Mouse (Mus musculus) limb, embryonic 14.5 days (tissue): ENCODE measurements around the gene Olfr1417. TPM values are rescaled to one million over a fixed set of nuclear protein-coding genes. Genes with fewer than 3 reads are reported as not detected.

Experiments used
- ATAC-seq: fragments of 200-750 bp; cut with Nextera tagmentation; 2 replicates; pipeline ENCODE4 v1.8.0; 2017; ENCODE audit warnings: low read depth, moderate number of reproducible peaks, moderate TSS enrichment; ENCODE audit not compliant: low FRiP score
- DNase-seq: peaks from one replicate; pipeline ENCODE4 v3.0.0-alpha.2; 2015; ENCODE audit warnings: low spot score
- H3K27ac ChIP-seq: fragments of 300-500 bp; sonication (generic); replicated peaks from 2 replicates; pipeline ENCODE4 v1.5.1; 2014; ENCODE audit warnings: low read depth, mild to moderate bottlenecking, low read length, moderate library complexity, mixed read lengths
- H3K27me3 ChIP-seq: fragments of 300-500 bp; sonication (generic); 2 replicates; pipeline ENCODE4 v1.6.1; 2014; ENCODE audit warnings: low read length, mixed read lengths; ENCODE audit not compliant: control insufficient read depth, insufficient read depth
- H3K36me3 ChIP-seq: fragments of 300-500 bp; sonication (generic); 2 replicates; pipeline ENCODE4 v1.6.1; 2014; ENCODE audit warnings: mild to moderate bottlenecking, low read length, moderate library complexity, mixed read lengths; ENCODE audit not compliant: control insufficient read depth, insufficient read depth
- H3K4me1 ChIP-seq: fragments of 300-500 bp; sonication (generic); 2 replicates; pipeline ENCODE4 v1.6.1; 2014; ENCODE audit warnings: antibody characterized with exemption, low read length, mixed read lengths; ENCODE audit not compliant: control insufficient read depth, insufficient read depth
- H3K4me2 ChIP-seq: fragments of 300-500 bp; sonication (generic); replicated peaks from 2 replicates; pipeline ENCODE4 v1.6.1; 2014; ENCODE audit warnings: low read depth, mild to moderate bottlenecking, low read length, moderate library complexity; ENCODE audit not compliant: severe bottlenecking
- H3K4me3 ChIP-seq: fragments of 300-500 bp; sonication (generic); replicated peaks from 2 replicates; pipeline ENCODE4 v1.5.1; 2014; ENCODE audit warnings: low read length
- H3K9ac ChIP-seq: fragments of 300-500 bp; sonication (generic); 2 replicates; pipeline ENCODE4 v1.6.1; 2014; ENCODE audit warnings: mild to moderate bottlenecking, low read depth, low read length, moderate library complexity; ENCODE audit not compliant: severe bottlenecking
- H3K9me3 ChIP-seq: fragments of 300-500 bp; sonication (generic); 2 replicates; pipeline ENCODE4 v1.6.1; 2016; ENCODE audit warnings: low read length; ENCODE audit not compliant: control insufficient read depth
- POLR2A ChIP-seq: fragments of 200-500 bp; IDR thresholded peaks from 2 replicates; pipeline ENCODE4 v1.8.0; 2012; ENCODE audit warnings: inconsistent platforms, mild to moderate bottlenecking, moderate library complexity, borderline replicate concordance; ENCODE audit not compliant: insufficient read depth, insufficient read length; ENCODE audit errors: extremely low read depth
- WGBS: fragments of 180-500 bp; shearing (Covaris S2); extraction: QIAGEN DNeasy Blood & Tissue Kit; methylation state at CpG from one replicate; pipeline ENCODE4 v1.1.7; 2014; 5-methylcytosine and 5-hydroxymethylcytosine counted together
- polyA plus RNA-seq, 2 experiments: library from polyadenylated mRNA; depleted of rRNA in 1 of 2; stranded (reverse) in 1 of 2; unstranded in 1 of 2; fragments of >200 nt; fragmentation: Nextera tagmentation in 1 of 2; extraction: Ambion mirVana in 1 of 2; gene quantifications; 2 replicates each; pipeline versions ENCODE4 v1.2.1 to v1.2.3; 2012 to 2014

The Olfr1417 gene
- polyA plus RNA-seq, 2 experiments, result not detected

DNA sequence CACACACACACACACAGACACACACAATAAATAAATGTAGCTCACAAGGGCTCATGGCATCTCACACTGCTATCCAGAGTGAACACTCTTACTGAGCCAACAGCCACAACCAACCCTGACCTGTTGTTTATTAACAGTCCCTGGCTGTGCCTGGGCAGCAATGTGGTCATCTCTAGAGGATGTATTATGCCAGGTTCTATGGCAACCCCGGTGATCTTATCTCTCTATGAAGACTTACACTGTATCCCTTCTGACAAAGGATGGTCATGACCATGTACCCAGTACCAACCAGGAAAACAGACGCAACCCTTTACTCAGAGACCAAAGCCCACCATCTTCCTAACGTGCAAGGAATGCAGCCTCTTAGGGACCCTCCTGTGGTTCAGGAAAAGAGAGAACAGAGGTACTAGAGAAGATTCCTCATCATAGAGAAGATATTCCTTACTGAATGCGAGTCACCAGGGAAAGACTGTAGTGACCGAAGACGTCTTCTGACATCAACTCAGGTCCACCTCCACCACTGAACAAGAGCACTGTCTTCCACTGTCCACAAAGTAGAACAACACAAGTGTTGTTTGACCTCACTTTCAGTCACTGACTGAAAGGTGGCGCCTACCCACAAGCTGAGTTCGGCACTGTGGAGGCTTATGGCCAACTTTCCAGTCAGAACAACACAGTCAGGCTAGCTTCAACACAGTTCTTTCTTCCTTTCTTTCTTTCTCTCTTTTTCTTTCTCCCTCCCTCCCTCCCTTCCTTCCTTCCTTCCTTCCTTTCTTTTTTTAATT is 38.3 kb downstream of the Olfr1417 start:
- no peaks in the 10 kb centered on the region for H3K36me3 ChIP-seq
- H3K27me3 ChIP-seq, result no peaks in the 10 kb centered on the region
- H3K4me3 ChIP-seq, result no peak overlapping the region
- H3K9ac ChIP-seq, result no peak overlapping the region
- no peaks in the 10 kb centered on the region for H3K9me3 ChIP-seq
- 81% methylated on average over 8 of the region's 8 CpGs for WGBS
- H3K4me2 ChIP-seq, result no peak overlapping the region
- no peak for DNase-seq
- no peaks in the 10 kb centered on the region for H3K4me1 ChIP-seq
- TF ChIP-seq POLR2A, result no peak
- ATAC-seq, result no peak
- no peak overlapping the region for H3K27ac ChIP-seq

DNA sequence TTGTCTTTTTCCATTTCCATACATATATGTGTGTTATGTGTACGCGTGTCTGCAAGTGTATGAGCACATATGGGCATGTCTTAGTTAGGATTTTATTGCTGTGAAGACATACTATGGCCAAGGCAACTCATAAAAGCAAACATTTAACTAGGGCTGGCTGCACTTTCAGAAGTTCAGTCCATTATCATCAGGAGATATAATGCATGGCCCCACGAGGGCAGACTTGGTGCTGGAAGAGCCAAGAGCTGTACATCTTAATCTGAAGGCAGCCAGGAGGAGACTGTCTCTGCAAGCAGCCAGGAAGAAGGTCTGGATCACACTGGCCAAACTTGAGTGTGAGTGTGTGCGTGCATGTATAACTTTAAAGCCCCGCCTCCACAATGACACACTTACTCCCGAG is 44.6 kb downstream of the Olfr1417 start:
- no peaks in the 10 kb centered on the region for H3K27me3 ChIP-seq
- DNase-seq, result no peak
- no peak overlapping the region for H3K27ac ChIP-seq
- H3K9me3 ChIP-seq, result no peaks in the 10 kb centered on the region
- H3K9ac ChIP-seq, result no peak overlapping the region
- no peak overlapping the region for H3K4me2 ChIP-seq
- H3K36me3 ChIP-seq, result no peaks in the 10 kb centered on the region
- no peaks in the 10 kb centered on the region for H3K4me1 ChIP-seq
- no peak for TF ChIP-seq POLR2A
- H3K4me3 ChIP-seq, result no peak overlapping the region
- no peak for ATAC-seq
- 82% methylated on average over 6 of the region's 6 CpGs for WGBS

DNA sequence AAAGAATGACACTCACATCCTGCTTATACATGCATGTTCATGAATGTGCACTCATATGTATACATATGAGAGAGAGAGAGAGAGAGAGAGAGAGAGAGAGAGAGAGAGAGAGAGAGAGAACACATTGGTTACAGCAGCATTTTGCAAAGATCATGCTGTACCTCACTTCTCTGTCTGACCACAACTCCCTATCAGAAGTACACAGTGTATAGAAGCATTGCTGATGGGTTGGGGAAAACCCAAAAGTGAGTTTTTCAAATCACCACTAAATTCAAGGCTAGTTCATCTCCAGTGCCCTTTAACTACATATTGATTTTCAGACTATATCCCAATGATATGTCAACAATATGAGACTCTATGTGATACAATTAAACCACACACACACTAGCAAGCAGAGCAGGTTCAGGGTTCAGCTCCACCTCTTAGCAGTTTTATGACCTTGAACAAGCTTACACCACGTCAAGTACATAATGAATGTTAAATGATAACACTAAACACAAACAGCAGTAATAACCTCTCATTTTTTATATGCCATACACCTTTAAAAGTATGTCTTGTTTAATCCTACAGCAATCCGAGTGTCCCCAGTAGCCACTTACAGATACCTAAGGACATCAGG is 45.2 kb downstream of the Olfr1417 start:
- H3K9me3 ChIP-seq, result no peaks in the 10 kb centered on the region
- DNase-seq (no peak), ATAC-seq (no peak)
- H3K27ac ChIP-seq, result no peak overlapping the region
- no peak for TF ChIP-seq POLR2A
- no peaks in the 10 kb centered on the region for H3K27me3 ChIP-seq
- no peak overlapping the region for H3K4me2 ChIP-seq
- WGBS, result 64% methylated on average over 2 of the region's 2 CpGs
- H3K36me3 ChIP-seq, result no peaks in the 10 kb centered on the region
- H3K9ac ChIP-seq, result no peak overlapping the region
- H3K4me3 ChIP-seq, result no peak overlapping the region
- H3K4me1 ChIP-seq, result no peaks in the 10 kb centered on the region

DNA sequence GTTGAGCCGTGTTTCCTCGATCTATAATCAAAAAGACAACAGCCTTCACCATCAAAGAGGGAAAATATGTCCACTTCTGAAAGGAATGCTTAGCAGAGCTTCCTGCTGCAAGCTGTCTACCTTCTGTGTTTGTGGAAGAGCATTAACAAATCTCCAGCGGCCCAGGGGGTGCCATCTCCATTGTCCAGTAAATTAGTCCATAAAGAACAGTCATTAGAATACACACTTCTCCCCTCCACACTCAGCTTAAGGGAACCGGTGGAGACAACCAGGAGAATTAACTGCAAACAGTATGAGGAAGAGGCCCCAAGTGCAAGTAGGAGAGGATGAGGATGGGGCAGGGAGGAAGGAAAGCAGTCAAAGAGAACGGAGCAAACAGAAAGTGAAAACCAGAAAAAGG is 47.2 kb downstream of the Olfr1417 start:
- no peak for DNase-seq
- no peak overlapping the region for H3K4me2 ChIP-seq
- no peaks in the 10 kb centered on the region for H3K27me3 ChIP-seq
- H3K36me3 ChIP-seq, result no peaks in the 10 kb centered on the region
- no peaks in the 10 kb centered on the region for H3K9me3 ChIP-seq
- H3K27ac ChIP-seq, result no peak overlapping the region
- 69% methylated on average over 5 of the region's 5 CpGs for WGBS
- no peak overlapping the region for H3K4me3 ChIP-seq
- no peak for ATAC-seq
- H3K9ac ChIP-seq, result no peak overlapping the region
- no peaks in the 10 kb centered on the region for H3K4me1 ChIP-seq
- TF ChIP-seq POLR2A, result no peak

DNA sequence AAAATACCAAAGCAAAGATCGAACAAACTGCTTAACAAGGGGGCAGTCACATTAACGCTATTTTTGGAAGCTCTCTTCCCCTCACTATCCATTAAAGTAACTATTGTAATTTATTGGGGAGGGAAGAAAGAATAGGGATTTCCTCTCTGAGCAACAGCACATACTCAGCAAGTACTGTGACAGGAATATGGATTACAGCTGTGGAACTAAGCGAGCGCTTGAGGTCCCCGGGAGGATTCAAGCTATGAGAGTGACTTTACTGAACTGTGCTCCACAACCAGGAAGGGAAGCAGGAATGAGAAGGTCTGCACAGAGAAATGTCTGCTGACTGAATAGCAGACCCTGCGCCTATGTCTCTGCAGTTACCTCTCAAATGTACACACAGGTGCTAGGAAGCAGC is 50.1 kb downstream of the Olfr1417 start:
- no peak overlapping the region for H3K4me2 ChIP-seq
- no peak overlapping the region for H3K27ac ChIP-seq
- ATAC-seq (no peak), DNase-seq (no peak)
- TF ChIP-seq POLR2A, result no peak
- no peak overlapping the region for H3K4me3 ChIP-seq
- H3K36me3 ChIP-seq, result no peaks in the 10 kb centered on the region
- no peaks in the 10 kb centered on the region for H3K27me3 ChIP-seq
- H3K9me3 ChIP-seq, result no peaks in the 10 kb centered on the region
- H3K9ac ChIP-seq, result no peak overlapping the region
- no peaks in the 10 kb centered on the region for H3K4me1 ChIP-seq
- WGBS, result 80% methylated on average over 6 of the region's 6 CpGs

DNA sequence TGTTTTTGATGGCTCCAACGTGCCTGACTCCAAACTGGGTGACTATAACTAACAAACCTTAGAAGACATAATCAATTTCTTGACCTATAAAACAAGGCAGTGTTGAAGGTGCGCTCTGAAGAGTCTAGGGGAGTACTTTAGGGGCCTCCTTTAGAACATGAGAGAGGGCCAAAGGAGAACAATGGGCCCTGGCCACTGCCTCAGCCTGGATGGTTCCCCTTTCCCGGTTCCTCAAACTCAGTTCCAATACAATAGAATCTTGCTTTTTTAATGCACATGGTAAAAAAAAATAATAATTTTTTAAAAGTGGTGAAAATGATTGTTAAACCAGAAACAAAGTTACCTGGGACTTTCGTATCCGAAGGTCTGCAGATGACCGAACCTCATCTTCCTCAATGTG is 51.2 kb downstream of the Olfr1417 start:
- WGBS, result 93% methylated on average over 6 of the region's 6 CpGs
- Histone ChIP-seq H3K36me3 (no peaks in the 10 kb centered on the region), H3K27ac (no peak overlapping the region), H3K4me1 (no peaks in the 10 kb centered on the region), H3K4me3 (no peak overlapping the region), H3K9ac (no peak overlapping the region), H3K9me3 (no peaks in the 10 kb centered on the region), H3K4me2 (no peak overlapping the region), H3K27me3 (no peaks in the 10 kb centered on the region)
- ATAC-seq (no peak), DNase-seq (no peak)
- no peak for TF ChIP-seq POLR2A
